27 mouse cellular contexts compared by ENCODE assay signal in the genomic region with DNA sequence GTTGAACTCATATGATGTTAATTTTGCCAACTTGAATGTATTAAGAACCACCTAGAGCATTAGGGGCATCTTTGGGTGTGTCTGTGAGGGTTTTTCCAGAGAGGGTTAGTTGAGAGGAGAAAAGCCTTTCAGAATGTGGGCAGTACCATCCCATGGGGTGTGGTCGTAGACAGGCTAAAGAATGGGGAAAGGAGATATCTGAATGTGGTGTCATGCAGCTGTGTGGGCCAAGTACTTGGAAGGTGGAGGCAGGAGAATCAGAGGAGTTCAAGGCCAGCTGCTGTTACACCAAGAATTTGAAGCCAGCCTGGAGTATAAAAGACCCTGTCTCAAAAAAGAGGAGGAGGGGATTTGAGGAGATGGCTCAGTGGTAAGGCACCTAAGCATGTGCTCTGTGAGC. TPM values are rescaled to one million over a fixed set of nuclear protein-coding genes. Genes with fewer than 3 reads are reported as not detected.
A peak's percentile ranks its signal among the peaks of the same experiment; 100 is the strongest.
DNase-seq lines count a peak whose midpoint lies in the region; ATAC-seq lines count a peak whose summit lies in the region.
"Had no signal": no experiment of that assay in that cellular context is flagged by ENCODE, and none has a peak within 500 bp of the region (broad histone marks: within the 10 kb centered on the region; RNA-seq: fewer than 3 reads in every experiment).

No protein-coding gene starts in this region.

- peak overlapping the region; percentile 24; the same call in 1 of the 2 replicates for H3K4me2 ChIP-seq in liver, embryonic 12.5 days
- H3K4me2 ChIP-seq: heart, embryonic 12.5 days; lung, embryonic 15.5 days; midbrain, embryonic 11.5 days had no signal

- H3K27ac ChIP-seq in liver, embryonic 12.5 days = peak overlapping the region; percentile 61
- H3K27ac ChIP-seq: hindbrain, embryonic 10.5 days; hindbrain, postnatal 0 days; lung, embryonic 15.5 days; stomach, postnatal 0 days had no signal

- no peak overlapping the region for H3K4me3 ChIP-seq in liver, embryonic 12.5 days
- H3K4me3 ChIP-seq: heart, embryonic 12.5 days; hindbrain, embryonic 10.5 days; lung, embryonic 15.5 days had no signal

- 0 out of 2 replicates have a peak overlapping the region, but pooled peaks have one; percentile 23 for H3K9ac ChIP-seq in liver, embryonic 12.5 days
- H3K9ac ChIP-seq: heart, embryonic 12.5 days; lung, embryonic 15.5 days had no signal

- H3K4me1 ChIP-seq in liver, embryonic 12.5 days = peaks cover 45% of the 10 kb centered on the region
- H3K4me1 ChIP-seq: hindbrain, embryonic 10.5 days; lung, embryonic 15.5 days had no signal

- WGBS in liver, embryonic 12.5 days (ENCODE audit: insufficient replicate concordance) = 23% methylated on average over 1 of the region's 1 CpGs

- peak; percentile 89 for ATAC-seq in liver, embryonic 12.5 days
- ATAC-seq in megakaryocyte progenitor cell, adult 5-6 weeks (replicated peaks; ENCODE audit: poor library complexity) = peak; percentile 90
- ATAC-seq in activated CD4-positive, CD25-positive, alpha-beta regulatory T cell, adult 4 months = no peak
- ATAC-seq in megakaryocyte, adult 5-6 weeks (ENCODE audit: poor library complexity, severe bottlenecking) = no peak
- ATAC-seq: CD4-positive, CD25-positive, alpha-beta regulatory T cell, adult 4 months; forebrain, embryonic 16.5 days; hindbrain, postnatal 0 days; intestine, embryonic 16.5 days; Patski had no signal

- H3K36me3 ChIP-seq in liver, embryonic 12.5 days = no peaks in the 10 kb centered on the region
- H3K36me3 ChIP-seq: heart, embryonic 12.5 days; hindbrain, embryonic 10.5 days; lung, embryonic 15.5 days had no signal

- DNase-seq in ES-CJ7 (ENCODE audit: low read depth, low spot score) = peak; percentile 45
- peak; percentile 72 for DNase-seq in c-Kit-positive CD71-positive TER-119-positive erythroid progenitor cells, embryonic 14.5 days (ENCODE audit: low spot score)
- no peak for DNase-seq in cerebellum, postnatal 36 days
- no peak for DNase-seq in kidney, adult 18-20 months
- DNase-seq: adrenal gland, postnatal 14 days; cerebellum, adult 11-12 months; cerebellum, postnatal 10 days; gastrocnemius, postnatal 14 days; heart, adult 18-20 months; heart, postnatal 10 days; kidney, postnatal 25 days; layer of hippocampus, adult 9-11 months; lung, postnatal 4 days had no signal

- no peaks in the 10 kb centered on the region for H3K9me3 ChIP-seq in liver, embryonic 12.5 days (replicated peaks)
- H3K9me3 ChIP-seq: heart, embryonic 12.5 days; hindbrain, embryonic 10.5 days; lung, embryonic 15.5 days had no signal

- 0 out of 2 replicates have a peak, but pooled peaks cover 4% of the 10 kb centered on the region for H3K27me3 ChIP-seq in liver, embryonic 12.5 days (replicated peaks)
- H3K27me3 ChIP-seq: heart, embryonic 12.5 days; lung, embryonic 15.5 days; Patski had no signal

RNA-seq across cellular contexts. Expression of a gene that starts 20.2 kb away (rescaled TPM):
- 17.7 and 18.5 TPM in 2 replicates for polyA plus RNA-seq in liver, embryonic 12.5 days (2016; fragmentation: Nextera tagmentation; extraction: Ambion mirVana)
- 121 and 143 TPM in 2 replicates for total RNA-seq in megakaryocyte progenitor cell, adult 5-6 weeks (2015)
- 70.9 and 100 TPM in 2 replicates for total RNA-seq in megakaryocyte progenitor cell, adult 5-6 weeks (2017)
- polyA plus RNA-seq in activated CD4-positive, CD25-positive, alpha-beta regulatory T cell, adult 4 months (2017; shearing (Covaris generic)) = 10 to 100 TPM in 1 of 2 experiments, 1 to 10 TPM in 1; 8.3 to 12.4 TPM
- 101 and 107 TPM in 2 replicates for total RNA-seq in megakaryocyte, adult 5-6 weeks (2015)
- total RNA-seq in megakaryocyte, adult 5-6 weeks (2017) = 85.2 and 87.7 TPM in 2 replicates

Comparison
In these comparisons a context has a peak if more than half of its experiments do, and no peak if none do; other contexts are left out.
1. DNase-seq: peak in ES-CJ7 (single experiment) and c-Kit-positive CD71-positive TER-119-positive erythroid progenitor cells, embryonic 14.5 days (single experiment); none in cerebellum, postnatal 36 days (0 of 2) and kidney, adult 18-20 months (single experiment).
2. ATAC-seq: peak in liver, embryonic 12.5 days (single experiment) and megakaryocyte progenitor cell, adult 5-6 weeks (single experiment); none in activated CD4-positive, CD25-positive, alpha-beta regulatory T cell, adult 4 months (single experiment) and megakaryocyte, adult 5-6 weeks (single experiment).